Mouse (Mus musculus): ENCODE measurements around the gene Pold1.

The Pold1 gene

DNA sequence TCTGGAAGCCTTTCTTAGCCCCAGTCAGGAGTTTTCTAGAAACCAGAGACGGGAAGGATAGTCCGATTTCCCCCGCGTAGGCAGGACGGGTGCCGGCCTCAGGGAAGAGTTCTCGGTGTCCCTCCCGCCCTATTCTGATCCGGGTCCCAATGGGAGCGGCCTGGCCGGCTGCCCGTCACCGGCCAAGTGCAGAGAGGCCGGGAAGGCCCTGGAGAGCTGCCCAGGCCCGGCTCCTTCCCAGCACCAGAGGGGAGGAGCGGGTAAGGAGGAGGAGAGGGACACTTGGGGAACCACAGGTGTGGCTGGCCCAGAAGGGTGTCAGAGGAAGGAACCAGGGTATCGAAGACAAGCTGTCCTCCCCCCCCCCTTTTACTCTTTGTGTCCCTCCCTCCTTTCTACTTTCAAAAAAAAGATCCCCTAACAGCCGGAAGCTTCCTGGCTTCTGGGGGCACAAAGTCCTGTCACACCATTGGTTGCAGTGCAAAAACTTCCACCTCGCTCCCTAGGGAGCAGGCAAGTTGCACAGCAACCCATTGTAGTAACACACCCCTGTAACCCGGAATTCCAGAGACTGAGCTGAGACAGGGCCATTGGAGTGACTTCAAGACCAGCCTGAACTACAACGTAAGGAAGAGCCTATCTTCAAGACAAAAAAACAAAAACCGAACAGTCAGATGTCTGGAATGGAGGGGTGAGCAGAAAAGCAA, 23.4 kb downstream of the Pold1 start:
- DNase-seq (ENCODE audit: low spot score in 2 of 2) = peak in 1 of 2 experiments; percentile 34

DNA sequence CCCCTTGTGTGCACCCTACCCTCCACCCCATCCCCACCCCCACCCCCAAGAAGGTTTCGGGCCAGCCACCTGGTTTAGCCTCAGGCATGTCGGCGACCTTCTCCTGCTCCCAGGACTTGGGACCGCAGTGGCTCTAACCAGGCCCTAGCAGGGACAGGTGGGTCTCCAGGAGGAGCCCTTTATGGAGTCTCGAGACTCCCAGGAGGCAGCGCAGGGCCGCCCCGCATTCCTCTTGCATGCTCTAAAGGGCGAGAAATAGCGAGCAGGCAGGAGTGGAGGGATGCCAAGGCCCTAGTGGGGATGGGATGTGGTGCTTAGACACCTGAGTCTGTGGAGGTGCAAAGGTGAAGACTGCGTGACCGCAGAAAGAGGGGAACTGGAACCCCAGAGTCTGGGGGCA, 24.1 kb downstream of the Pold1 start, which contains the start of gene Mybpc2:
Gene Mybpc2, minus strand, starts transcription at position 155 of the 400 bp plus-strand sequence.
- no peak for DNase-seq (ENCODE audit: low spot score in 2 of 2)

DNA sequence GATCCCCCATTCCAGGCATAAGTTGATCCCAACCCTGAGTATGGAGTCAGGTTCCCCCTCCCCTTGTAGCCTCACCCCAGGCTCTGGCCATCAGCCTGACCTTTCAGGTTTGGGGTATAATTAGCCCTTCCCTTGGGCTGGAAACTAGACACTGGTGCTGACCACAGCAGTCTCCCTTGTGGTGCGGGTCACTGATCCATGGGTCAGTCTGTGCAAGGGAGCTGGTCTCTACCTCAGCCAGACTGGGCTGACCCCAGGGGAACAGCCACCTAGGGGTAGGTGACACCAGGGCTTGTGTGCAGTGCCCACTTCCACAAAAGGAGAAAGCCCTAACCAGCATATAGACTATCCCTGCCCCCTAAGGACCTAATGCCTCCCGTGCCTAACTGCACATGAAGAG, 25.6 kb downstream of the Pold1 start:
- DNase-seq (ENCODE audit: low spot score in 2 of 2) = no peak

DNA sequence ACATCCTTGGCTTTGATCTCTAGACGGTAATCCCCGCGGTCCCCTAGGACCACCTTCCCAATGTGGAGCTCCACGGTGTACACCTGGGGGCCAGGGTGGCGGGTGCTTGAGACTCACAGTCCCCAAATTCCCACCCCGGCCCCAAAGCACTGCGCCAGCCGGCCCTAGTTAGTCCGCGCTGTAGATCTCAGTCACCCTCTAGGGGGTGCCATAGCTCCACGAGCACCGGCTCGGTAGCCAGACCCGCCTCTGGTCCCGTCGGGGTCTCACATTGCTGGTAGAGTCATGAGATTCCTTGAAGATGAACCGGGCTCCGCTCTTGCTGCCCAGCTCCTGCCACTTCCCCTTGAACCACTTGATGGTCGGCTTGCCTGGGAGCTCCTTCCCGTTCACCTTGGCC, 26.9 kb downstream of the Pold1 start:
- DNase-seq (ENCODE audit: low spot score in 2 of 2) = peak in 1 of 2 experiments; percentile 43

DNA sequence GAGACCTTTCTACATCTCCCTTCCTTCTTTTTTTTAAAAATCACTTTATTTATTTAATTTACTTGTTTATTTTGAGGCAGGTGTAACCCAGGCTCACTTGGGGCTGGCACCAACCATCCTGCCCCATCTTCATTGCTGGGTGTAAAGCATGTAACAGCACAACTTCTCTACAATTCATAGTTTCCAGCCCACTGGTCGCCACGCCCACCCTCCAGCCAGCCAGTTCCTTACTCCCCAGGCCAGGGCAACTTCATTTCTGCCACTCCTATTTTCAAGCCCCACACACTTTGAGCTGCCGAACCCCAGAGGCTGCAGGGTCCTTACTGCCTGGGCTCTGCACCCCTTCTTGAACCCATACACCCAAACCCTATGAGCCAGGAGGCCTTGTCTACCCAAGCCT, 27.7 kb downstream of the Pold1 start:
- DNase-seq (ENCODE audit: low spot score in 2 of 2) = no peak

DNA sequence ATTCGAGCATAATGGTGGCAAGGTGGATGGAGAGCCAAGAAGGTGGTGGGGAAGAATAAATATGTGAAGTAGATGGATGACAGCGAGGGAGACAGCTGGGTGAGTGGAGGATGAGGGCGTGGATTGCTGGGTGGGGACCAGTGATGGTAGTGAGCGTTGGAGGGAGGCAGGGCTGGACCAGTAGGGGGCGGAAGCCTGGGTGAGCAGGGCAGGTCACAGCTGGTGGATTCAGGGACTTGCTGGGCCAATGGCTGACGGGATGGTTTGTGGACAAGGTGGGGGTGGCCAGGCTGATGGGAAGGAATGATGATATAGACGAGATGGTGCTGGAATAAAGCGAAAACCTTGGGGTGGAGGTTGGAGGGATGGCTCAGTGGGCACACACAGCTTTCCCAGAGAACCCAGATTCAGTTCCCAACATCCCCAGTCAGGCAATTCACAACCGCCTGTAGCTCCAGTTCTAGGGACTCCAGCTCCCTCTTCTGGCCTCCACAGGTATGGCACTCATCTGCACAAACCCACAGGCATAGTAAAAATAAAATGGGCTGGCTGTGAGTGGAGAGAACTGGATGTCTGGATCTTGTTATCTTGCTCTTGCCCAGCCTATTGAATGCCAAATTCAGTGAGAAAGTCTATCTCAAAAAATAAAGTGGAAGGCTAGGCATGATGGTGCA, 29.3 kb downstream of the Pold1 start:
- no peak for DNase-seq (ENCODE audit: low spot score in 2 of 2)

DNA sequence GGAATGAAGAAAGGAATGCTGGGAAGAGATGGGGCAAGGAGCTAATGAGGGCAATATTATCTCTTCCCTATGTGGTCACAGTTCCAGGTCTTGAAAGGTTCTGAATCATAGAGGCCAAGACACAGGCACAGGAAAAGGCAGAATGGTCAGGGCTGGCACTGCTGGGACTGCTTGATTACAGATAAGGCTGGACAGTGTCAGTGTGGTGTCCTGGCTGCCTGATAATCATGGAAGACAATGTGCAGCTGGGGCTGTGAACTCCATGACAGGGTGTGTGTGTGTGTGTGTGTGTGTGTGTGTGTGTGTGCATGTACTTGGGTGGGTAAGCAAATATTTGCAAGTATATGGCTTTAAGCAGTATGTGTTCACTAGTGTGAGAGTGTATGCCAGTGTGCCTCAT, 41.2 kb downstream of the Pold1 start:
- DNase-seq (ENCODE audit: low spot score in 2 of 2) = no peak

DNA sequence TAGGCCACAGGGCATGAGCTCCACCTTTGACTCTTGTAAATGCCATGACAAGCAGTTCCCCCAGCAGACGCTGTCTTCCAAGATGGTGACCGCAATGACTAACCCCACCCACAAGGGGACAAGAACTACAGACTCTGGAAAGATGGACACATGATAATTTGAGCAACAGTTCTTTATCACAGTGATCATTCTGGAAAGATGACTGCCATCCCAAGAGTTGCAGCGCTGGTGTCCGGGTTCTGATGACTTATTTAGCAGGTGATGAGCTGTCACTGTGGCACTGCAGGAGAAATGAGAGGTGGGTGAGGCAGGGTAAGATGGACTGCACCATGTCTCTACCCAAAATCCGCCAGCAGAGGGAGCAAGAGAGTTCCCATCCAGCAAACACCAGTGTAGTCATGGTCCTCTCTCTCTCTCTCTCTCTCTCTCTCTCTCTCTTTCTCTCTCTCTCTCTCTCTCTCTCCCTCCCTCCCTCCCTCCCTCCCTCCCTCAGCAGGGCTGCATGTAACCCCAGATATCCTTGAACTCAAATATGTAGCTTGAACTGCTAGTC, 47.0 kb downstream of the Pold1 start:
- DNase-seq (ENCODE audit: low spot score in 2 of 2) = peak in 1 of 2 experiments; percentile 74

DNA sequence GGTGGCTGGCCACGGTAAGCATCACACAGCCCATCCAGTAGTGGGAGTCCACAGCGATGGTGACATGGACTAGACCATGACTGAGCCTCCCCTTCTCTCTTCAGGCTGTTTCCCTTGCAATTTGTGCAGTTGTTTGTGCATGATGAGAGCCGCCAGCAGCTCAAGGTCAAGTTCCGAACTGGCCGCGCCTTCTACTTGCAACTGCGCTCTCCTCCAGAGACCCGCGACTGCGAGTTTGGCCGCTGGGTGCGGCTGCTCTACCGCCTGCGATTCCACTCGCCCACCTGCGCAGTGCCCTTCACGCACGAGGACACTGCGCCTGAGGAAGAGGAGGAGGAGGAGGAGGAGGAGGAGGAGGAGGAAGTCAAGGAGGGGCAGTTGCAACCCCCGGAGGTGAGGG, 48.6 kb downstream of the Pold1 start:
- DNase-seq (ENCODE audit: low spot score in 2 of 2) = no peak

DNA sequence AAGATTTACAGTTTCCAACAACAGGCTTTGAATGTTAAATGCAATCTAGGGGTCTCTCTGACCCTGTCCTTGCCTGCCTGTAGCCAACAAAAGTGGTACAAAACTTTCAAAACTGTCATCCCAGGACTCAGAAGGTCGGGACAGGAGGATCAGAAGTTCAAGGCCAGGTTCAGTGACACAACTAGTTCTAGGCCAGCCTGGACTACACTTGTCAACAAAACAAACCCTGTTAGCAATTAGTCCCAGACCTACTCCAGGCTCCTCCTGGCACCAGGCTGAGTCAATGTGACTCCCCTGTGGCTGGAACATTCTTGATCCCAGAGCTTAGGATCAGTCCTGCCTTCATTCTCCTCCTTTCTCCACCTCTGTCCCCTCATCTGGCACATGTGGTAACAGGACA, 49.7 kb downstream of the Pold1 start:
- no peak for DNase-seq (ENCODE audit: low spot score in 2 of 2)

DNA sequence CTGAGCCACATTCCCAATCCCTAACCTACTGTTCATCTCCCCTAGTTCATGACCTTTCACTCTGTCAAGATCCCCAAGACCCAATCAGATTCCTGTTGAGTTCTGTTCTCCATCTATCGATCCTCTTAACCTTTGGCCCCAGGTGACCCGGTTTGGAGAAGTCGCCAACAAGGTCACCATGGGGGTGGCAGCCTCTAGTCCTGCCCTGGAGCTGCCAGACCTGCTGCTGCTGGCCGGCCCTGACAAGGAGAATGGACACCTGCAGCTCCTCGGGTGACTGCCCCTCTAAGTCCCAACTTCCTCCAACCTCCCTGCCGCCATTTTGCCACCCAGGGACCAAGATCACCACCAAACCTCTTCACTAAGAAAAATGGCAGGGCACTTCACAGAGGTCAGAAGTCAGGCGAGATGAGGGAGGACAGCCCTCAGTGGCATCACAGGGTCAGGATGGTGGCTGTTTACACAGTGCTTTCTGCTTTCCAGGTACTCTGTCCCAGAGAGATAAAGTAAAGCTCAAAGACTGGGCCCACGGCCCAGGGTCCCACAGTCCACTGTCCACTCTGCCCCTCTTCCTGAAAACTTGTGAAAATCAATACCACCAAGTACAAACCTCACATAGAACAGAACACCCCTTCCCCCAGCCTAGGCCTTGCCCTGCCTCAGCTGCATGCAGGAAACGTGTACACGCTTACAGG, 51.1 kb downstream of the Pold1 start:
- no peak for DNase-seq (ENCODE audit: low spot score in 2 of 2)

DNA sequence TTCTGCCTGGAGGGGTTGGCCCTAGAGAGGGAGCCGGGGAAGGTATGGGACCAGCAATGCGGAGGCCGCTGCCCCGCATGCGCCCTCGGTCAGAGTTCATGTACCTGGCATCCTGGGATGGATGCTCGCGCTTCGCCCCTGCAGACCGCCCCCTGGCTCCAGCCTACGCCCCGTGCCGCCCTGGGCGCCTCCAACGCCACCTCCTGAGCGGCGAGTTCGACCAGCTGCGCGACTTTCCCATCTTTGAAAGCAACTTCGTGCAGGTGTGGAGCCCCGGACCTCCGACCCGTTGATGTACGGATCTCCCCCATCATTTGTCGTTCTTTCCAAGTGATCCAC, 51.9 kb downstream of the Pold1 start:
- no peak for DNase-seq (ENCODE audit: low spot score in 2 of 2)

DNA sequence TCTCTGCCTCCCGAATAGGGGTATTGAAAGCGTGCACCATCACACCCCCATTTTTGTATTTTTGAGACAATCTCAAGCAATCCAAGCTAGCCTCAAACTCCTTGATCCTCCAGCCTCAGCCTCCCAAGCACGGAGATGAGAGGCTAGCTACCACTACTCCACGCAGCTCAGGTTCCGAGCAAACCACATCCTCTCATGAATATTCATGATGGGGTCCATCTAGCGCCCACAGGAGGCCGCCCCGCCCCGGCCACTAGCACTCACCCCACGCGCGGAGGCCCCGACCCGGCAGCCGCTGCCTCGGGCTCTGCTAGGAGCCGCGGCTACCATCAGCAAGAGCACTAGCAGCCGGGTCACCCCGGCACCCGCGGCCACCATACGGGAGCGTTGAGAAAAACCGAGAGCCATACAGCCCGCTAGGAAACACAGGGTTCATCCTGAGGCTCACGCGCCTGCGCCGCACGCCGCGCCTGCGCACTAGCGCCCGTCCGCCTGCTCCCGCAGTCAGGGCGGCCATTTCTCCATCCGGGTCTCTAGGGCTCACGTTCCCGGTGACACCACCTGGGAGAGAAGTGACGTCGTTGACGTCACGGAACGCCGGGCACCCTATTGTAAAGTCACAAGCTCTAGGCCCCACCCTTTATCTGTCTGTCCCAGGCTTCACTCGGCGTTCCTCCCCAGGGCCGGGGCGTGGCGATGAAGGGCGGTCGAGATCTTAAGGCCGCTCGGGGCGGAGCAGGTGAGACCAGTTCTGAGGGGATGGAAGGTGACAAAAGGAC, 52.5 kb downstream of the Pold1 start, which contains the start of the genes Emc10 and Fam71e1:
Gene Emc10, minus strand, starts transcription at position 538 of the 779 bp plus-strand sequence.
Gene Fam71e1, plus strand, starts transcription at position 590 of the 779 bp plus-strand sequence.
- DNase-seq (ENCODE audit: low spot score in 2 of 2) = peak; percentile 96 to 99

DNA sequence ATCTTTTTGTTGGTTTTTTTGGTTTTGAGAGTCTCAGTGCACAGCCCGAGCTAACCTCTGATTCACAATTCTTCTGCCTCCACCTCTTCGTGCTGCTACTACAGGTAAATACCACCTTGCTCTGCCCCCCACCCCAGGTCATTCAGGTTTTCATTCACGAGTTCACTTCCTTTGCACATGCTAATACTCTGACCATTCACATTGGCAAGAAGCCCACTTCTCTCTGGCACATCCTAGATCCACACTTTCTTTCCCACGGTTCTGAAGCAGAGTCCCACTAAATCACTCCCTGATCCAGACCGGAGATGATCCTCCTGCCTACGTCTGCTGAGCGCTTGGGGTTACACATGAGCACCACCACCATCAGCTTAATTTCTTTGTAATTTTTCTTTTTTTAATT, 53.6 kb downstream of the Pold1 start:
- no peak for DNase-seq (ENCODE audit: low spot score in 2 of 2)

DNA sequence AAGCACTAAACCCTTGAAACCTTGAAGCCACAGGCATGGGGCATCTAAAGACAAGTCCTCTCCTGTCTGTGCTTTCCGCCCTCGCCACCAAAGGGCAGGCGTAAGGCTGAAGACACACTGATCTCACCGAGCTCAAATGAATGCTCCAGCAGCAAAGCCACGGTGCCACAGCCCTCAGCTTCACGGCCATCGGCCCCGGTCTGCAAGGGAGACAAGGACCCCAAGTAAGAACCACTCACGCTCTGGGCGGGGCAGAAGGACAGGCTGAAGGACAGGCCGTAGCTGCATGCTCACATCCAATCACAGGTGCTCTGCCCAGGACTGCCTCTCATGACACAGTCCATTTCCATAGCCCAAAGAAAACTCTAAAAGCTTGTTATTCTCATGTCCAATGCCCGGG, 54.0 kb downstream of the Pold1 start:
- no peak for DNase-seq (ENCODE audit: low spot score in 2 of 2)

DNA sequence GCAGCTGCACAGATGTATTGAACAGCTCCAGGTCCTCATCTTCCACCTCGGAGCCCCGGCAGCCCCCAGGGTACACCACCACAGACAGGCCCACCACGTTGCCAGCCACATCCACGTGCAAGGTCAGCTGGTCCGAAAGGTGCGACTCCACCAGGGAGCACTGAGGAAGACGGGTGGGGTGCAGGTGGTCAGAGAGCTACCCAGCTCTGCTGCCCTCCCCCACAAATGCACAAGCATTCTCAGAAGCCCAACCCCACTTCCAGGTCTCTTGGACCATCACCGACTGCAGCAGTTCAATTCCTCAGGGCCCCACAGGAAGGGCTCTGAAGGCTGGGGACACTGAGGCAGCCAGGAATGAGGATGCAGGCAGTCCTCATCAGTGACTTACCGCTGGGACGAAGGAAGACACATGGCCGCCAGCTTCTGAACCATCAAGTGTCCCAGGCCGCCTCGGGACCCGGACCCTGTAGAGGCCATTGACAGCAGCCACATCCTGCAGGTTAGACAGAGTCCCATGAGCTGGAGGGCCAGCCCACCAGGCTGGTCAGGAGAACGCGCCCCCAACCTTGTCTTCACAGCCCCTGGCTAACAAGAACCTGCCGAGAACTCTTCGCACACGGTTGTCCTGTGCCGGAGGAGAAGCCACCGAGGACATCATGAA, 56.4 kb downstream of the Pold1 start:
- no peak for DNase-seq (ENCODE audit: low spot score in 2 of 2)

DNA sequence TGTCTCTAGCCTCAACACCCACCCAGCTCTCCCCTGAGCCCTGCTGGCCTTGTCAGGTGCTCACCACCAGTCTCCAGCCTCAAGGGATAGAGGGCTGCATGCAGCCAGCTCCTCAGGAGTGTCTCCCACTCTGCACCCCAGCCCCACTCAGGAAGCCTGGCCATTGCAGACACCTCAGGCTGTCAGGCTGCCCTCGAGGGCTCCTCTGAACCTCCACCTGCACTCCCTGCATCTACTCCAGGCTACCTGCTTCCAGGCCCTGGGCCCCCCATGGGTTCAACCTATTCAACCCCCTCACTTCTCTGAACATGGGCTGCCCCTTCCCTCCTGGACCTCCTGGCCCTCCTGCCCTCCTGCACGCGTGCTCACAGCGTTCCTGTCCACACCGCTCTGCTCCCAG, 57.3 kb downstream of the Pold1 start:
- DNase-seq (ENCODE audit: low spot score in 2 of 2) = no peak

DNA sequence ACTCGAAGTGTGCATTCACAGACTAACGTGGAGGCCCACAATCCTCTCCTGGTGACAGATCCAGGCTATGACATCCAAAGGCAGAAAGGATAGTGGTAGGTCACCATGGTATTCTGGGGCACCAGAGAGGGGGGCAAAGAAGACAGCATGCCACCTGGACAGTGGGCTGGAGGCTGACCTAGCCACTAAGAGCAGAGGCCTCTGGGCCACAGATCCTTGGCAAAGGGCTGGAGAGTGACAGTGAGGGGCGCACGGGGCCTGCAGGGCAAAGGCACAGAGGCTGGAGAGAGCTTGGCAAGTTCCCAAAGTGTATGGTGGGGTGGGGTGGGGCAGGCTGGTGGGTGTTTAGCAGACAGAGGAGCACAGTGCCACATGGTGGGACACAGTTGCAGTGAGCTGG, 58.4 kb downstream of the Pold1 start:
- no peak for DNase-seq (ENCODE audit: low spot score in 2 of 2)

DNA sequence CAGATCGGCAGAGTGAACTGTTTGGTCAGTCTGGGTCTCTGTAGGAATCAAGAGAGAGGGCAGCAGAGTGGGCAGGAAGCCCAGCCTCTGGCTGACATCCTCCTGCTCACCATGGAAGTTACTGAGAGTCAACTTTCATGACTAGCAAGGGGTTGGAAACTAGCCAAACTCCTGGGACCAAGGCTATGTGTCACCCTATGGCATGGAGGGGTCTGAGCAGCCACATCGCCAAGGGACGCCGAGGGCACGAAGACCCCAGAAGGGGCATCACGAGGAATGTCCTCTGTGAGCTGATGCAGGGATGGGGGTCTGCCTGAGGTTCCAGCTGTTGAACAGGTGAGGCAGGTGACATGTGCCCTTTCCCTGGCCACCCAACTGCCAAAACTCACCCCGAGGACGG, 60.1 kb downstream of the Pold1 start:
- DNase-seq (ENCODE audit: low spot score in 2 of 2) = no peak

DNA sequence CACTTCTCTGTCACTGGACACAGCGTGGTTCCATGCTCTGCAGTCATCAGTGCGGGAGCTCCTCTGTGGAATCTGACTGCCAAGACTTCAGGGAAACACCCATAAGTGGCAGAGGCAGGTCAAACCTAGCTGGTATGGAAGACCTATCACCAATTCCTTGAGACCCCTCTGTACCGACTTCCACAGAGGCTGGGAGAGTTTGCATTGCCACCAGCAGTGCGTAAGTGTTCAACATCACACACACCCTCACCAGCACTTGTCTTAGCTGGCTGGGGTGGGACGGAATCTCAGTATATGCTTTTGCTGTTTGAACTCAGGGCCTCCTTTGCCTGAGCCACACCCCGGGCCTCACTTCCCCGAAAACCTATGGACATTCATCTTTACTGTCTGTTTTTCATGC, 60.7 kb downstream of the Pold1 start:
- DNase-seq (ENCODE audit: low spot score in 2 of 2) = no peak

DNA sequence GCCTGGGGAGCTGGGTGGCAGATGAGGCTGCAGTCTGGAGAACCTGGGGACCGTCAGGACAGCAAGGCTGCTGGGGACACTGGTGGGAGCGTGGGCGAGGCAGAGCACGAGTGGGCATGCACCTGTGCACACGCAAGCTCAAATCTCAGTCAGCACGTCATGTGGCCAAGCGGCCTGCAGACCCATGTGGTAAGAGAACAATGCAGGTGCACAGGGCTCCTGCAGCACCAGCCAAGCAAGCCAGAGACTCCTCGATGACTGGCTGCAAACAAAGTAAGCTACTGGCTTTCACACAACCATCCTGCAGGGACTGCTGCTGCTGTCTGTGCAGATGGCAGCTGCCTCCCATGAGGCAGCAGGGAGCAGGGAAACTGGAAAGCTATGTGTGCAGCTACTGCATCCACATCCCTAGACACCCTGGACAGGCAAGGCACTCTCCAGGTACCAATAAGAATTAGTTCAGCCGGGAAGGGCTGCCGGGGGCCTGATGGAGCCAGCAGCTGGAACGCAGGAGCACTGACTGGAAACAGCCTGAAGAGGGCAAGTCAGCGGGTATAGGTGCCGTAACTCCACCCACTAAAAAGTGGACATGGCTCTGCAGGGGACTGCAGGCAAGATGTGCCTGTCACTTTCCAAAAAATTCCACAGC, 61.6 kb downstream of the Pold1 start:
- DNase-seq (ENCODE audit: low spot score in 2 of 2) = no peak

Measured in left cerebral cortex, adult 9 months (tissue).